Mouse (Mus musculus) small intestine, adult 2 months (tissue): ENCODE results near the gene Cutc.

Source experiments
- CTCF ChIP-seq: fragments of 200-500 bp; IDR thresholded peaks from 2 replicates; pipeline ENCODE4 v1.5.1; 2012; ENCODE audit warnings: low read depth, mild to moderate bottlenecking, control low read depth, inconsistent platforms, low read length, moderate library complexity, mixed read lengths; ENCODE audit not compliant: insufficient replicate concordance, insufficient read length; ENCODE audit errors: extremely low read depth
- POLR2A ChIP-seq: fragments of 200-500 bp; IDR thresholded peaks from 2 replicates; pipeline ENCODE4 v1.6.1; 2012; ENCODE audit warnings: low read depth, mild to moderate bottlenecking, control low read depth, inconsistent platforms, low read length, moderate library complexity

- TF ChIP-seq CTCF = no peak
- TF ChIP-seq POLR2A = no peak
These were observed 28.6 kb upstream of the Cutc start for GRCm38 (mm10) chr19:43724194-43724593.
